In genomic region chr2:51056141-51056731, GRCm38 (mm10) we compare ENCODE assay signal across 11 mouse cellular contexts.
A peak's percentile ranks its signal among the peaks of the same experiment; 100 is the strongest.
DNase-seq lines count a peak whose midpoint lies in the region; ATAC-seq and TF ChIP-seq lines count a peak whose summit lies in the region.
"Had no signal": no experiment of that assay in that cellular context is flagged by ENCODE, and none has a peak within 500 bp of the region (broad histone marks: within the 10 kb centered on the region; RNA-seq: fewer than 3 reads in every experiment).

No protein-coding gene starts in this region.

- no peak for TF ChIP-seq CTCF in liver, postnatal 0 days (IDR thresholded peaks at IDR 0.05; ENCODE audit: low read depth)

- no peak; the same call in 1 of the 2 replicates for ATAC-seq in embryonic facial prominence, embryonic 13.5 days (ENCODE audit: insufficient number of reproducible peaks, insufficient read depth, low FRiP score, low TSS enrichment, low read depth)
- ATAC-seq in liver, postnatal 0 days: peak; percentile 99
- ATAC-seq in heart, embryonic 11.5 days (replicated peaks; ENCODE audit: insufficient number of reproducible peaks, low FRiP score, low TSS enrichment): no peak
- ATAC-seq: forebrain, embryonic 14.5 days had no signal

- no peaks in the 10 kb centered on the region for H3K9me3 ChIP-seq in embryonic facial prominence, embryonic 13.5 days
- H3K9me3 ChIP-seq in liver, postnatal 0 days (ENCODE audit: low read length): no peaks in the 10 kb centered on the region
- H3K9me3 ChIP-seq in heart, embryonic 11.5 days (replicated peaks; ENCODE audit: control insufficient read depth, low read length): no peaks in the 10 kb centered on the region
- H3K9me3 ChIP-seq: lung, embryonic 15.5 days; stomach, embryonic 15.5 days had no signal

- DNase-seq in lung, postnatal 36 days: peak; percentile 2
- DNase-seq in lung, postnatal 25 days (ENCODE audit: low spot score): no peak
- peak; percentile 50 for DNase-seq in kidney, postnatal 10 days
- DNase-seq in liver, postnatal 0 days: peak; percentile 21
- DNase-seq in ovary, postnatal 10 days (ENCODE audit: low spot score): no peak
- no peak for DNase-seq in spleen, postnatal 4 days (ENCODE audit: low spot score in 2 of 2)

- H3K9ac ChIP-seq in embryonic facial prominence, embryonic 13.5 days: no peak overlapping the region
- H3K9ac ChIP-seq in liver, postnatal 0 days (replicated peaks): no peak overlapping the region
- H3K9ac ChIP-seq in heart, embryonic 11.5 days (ENCODE audit: low read depth, low read length): no peak overlapping the region
- H3K9ac ChIP-seq: lung, embryonic 15.5 days; stomach, embryonic 15.5 days had no signal

- peaks cover 12% of the 10 kb centered on the region for H3K4me1 ChIP-seq in embryonic facial prominence, embryonic 13.5 days
- no peaks in the 10 kb centered on the region for H3K4me1 ChIP-seq in liver, postnatal 0 days (ENCODE audit: insufficient read depth)
- no peaks in the 10 kb centered on the region for H3K4me1 ChIP-seq in heart, embryonic 11.5 days (ENCODE audit: control insufficient read depth, insufficient read depth, low read length)
- H3K4me1 ChIP-seq: lung, embryonic 15.5 days had no signal

- H3K4me2 ChIP-seq in embryonic facial prominence, embryonic 13.5 days: peak overlapping the region; percentile 30
- H3K4me2 ChIP-seq in liver, postnatal 0 days (ENCODE audit: low read depth, low read length): peak overlapping the region; percentile 48
- no peak overlapping the region for H3K4me2 ChIP-seq in heart, embryonic 11.5 days
- H3K4me2 ChIP-seq: lung, embryonic 15.5 days; stomach, embryonic 15.5 days had no signal

- H3K27me3 ChIP-seq in embryonic facial prominence, embryonic 13.5 days: no peaks in the 10 kb centered on the region
- H3K27me3 ChIP-seq in liver, postnatal 0 days (ENCODE audit: insufficient read depth, low read length): no peaks in the 10 kb centered on the region
- no peaks in the 10 kb centered on the region for H3K27me3 ChIP-seq in heart, embryonic 11.5 days (ENCODE audit: control insufficient read depth, insufficient read depth, low read length)
- H3K27me3 ChIP-seq: lung, embryonic 15.5 days; stomach, embryonic 15.5 days had no signal

- H3K4me3 ChIP-seq in embryonic facial prominence, embryonic 13.5 days: no peak overlapping the region
- no peak overlapping the region for H3K4me3 ChIP-seq in liver, postnatal 0 days (ENCODE audit: low read depth, low read length)
- no peak overlapping the region for H3K4me3 ChIP-seq in heart, embryonic 11.5 days (ENCODE audit: low read depth, low read length)
- H3K4me3 ChIP-seq: lung, embryonic 15.5 days; stomach, embryonic 15.5 days had no signal

- peak overlapping the region; percentile 35; the same call in 1 of the 2 replicates for H3K27ac ChIP-seq in embryonic facial prominence, embryonic 13.5 days
- H3K27ac ChIP-seq in liver, postnatal 0 days (ENCODE audit: low read depth): peak overlapping the region; percentile 81
- no peak overlapping the region for H3K27ac ChIP-seq in heart, embryonic 11.5 days (ENCODE audit: low read depth, low read length)
- H3K27ac ChIP-seq: lung, embryonic 15.5 days; stomach, embryonic 15.5 days had no signal

- H3K36me3 ChIP-seq in embryonic facial prominence, embryonic 13.5 days: no peaks in the 10 kb centered on the region
- H3K36me3 ChIP-seq in liver, postnatal 0 days (replicated peaks; ENCODE audit: insufficient read depth, low read length): no peaks in the 10 kb centered on the region
- H3K36me3 ChIP-seq in heart, embryonic 11.5 days (ENCODE audit: control insufficient read depth, insufficient read depth, low read length): no peaks in the 10 kb centered on the region
- H3K36me3 ChIP-seq: lung, embryonic 15.5 days; stomach, embryonic 15.5 days had no signal

- TF ChIP-seq EP300 in liver, postnatal 0 days (IDR thresholded peaks at IDR 0.05; ENCODE audit: low read depth): peak; percentile 61; the same call in 1 of the 2 replicates

- WGBS in embryonic facial prominence, embryonic 13.5 days: 19% methylated on average over 8 of the region's 8 CpGs
- 49% methylated on average over 8 of the region's 8 CpGs for WGBS in liver, postnatal 0 days (ENCODE audit: insufficient replicate concordance)
- 55% methylated on average over 8 of the region's 8 CpGs for WGBS in heart, embryonic 11.5 days (ENCODE audit: insufficient replicate concordance)

Comparison
In these comparisons a context has a peak if more than half of its experiments do, and no peak if none do; other contexts are left out.
1. DNase-seq: peak in lung, postnatal 36 days (single experiment), kidney, postnatal 10 days (single experiment) and liver, postnatal 0 days (single experiment); none in lung, postnatal 25 days (single experiment), ovary, postnatal 10 days (single experiment) and spleen, postnatal 4 days (0 of 2).